Mouse (Mus musculus) myocyte (in vitro differentiated cells): Measurements from ENCODE around the gene Car5a. TPM values are rescaled to one million over a fixed set of nuclear protein-coding genes. Genes with fewer than 3 reads are reported as not detected.

Experiments used
- H3K27me3 ChIP-seq: one replicate; pipeline ENCODE4 v1.6.1; 2011; ENCODE audit not compliant: control insufficient read depth, insufficient read depth, insufficient read length
- H3K36me3 ChIP-seq: one replicate; pipeline ENCODE4 v1.6.1; 2011; ENCODE audit not compliant: control insufficient read depth, insufficient read depth
- H3K4me2 ChIP-seq: one replicate; pipeline ENCODE4 v1.6.1; 2011; ENCODE audit warnings: low read depth, control low read depth
- H3K4me3 ChIP-seq: one replicate; pipeline ENCODE4 v1.5.1; 2011; ENCODE audit warnings: mild to moderate bottlenecking, control low read depth, moderate library complexity
- H3K79me2 ChIP-seq: one replicate; pipeline ENCODE4 v1.6.1; 2011; ENCODE audit not compliant: control insufficient read depth, insufficient read depth
- H3ac ChIP-seq: one replicate; pipeline ENCODE4 v1.6.1; 2011; ENCODE audit not compliant: control insufficient read depth, insufficient read length
- CEBPB ChIP-seq: IDR thresholded peaks from 2 replicates; pipeline ENCODE4 v1.6.1; 2011; ENCODE audit warnings: mild to moderate bottlenecking, moderate library complexity; ENCODE audit not compliant: poor library complexity, insufficient read depth, severe bottlenecking
- E2F4 ChIP-seq: IDR thresholded peaks from one replicate; pipeline ENCODE4 v1.6.1; 2011; ENCODE audit warnings: mild to moderate bottlenecking, control low read depth, moderate library complexity; ENCODE audit not compliant: insufficient read depth
- MAX ChIP-seq: IDR thresholded peaks from one replicate; pipeline ENCODE4 v1.6.1; 2011; ENCODE audit warnings: low read depth, mild to moderate bottlenecking, control low read depth
- MYOD1 ChIP-seq, 3 experiments: IDR thresholded peaks; one replicate each; pipeline ENCODE4 v1.6.1; 2011; ENCODE audit warnings: control low read depth in 2 of 3, low read depth in 2 of 3, mild to moderate bottlenecking in 2 of 3, moderate library complexity in 1 of 3; ENCODE audit not compliant: insufficient read length in 2 of 3, control insufficient read depth in 1 of 3
- MYOG ChIP-seq, 3 experiments: IDR thresholded peaks; one replicate each; pipeline ENCODE4 v1.6.1; 2011; ENCODE audit warnings: control low read depth in 2 of 3, low read depth in 2 of 3, mild to moderate bottlenecking in 2 of 3; ENCODE audit not compliant: insufficient read length in 2 of 3, control insufficient read depth in 1 of 3, insufficient read depth in 1 of 3
- POLR2A ChIP-seq: IDR thresholded peaks from one replicate; pipeline ENCODE4 v1.6.1; 2011; ENCODE audit warnings: low read depth, mild to moderate bottlenecking, control low read depth, moderate library complexity; ENCODE audit not compliant: insufficient read length
- POLR2AphosphoS2 ChIP-seq: IDR thresholded peaks from one replicate; pipeline ENCODE4 v1.6.1; 2011; ENCODE audit warnings: low read depth, control low read depth; ENCODE audit not compliant: insufficient read length
- REST ChIP-seq: IDR thresholded peaks from one replicate; pipeline ENCODE4 v1.6.1; 2011; ENCODE audit warnings: mild to moderate bottlenecking, control low read depth, moderate library complexity; ENCODE audit not compliant: insufficient read depth, insufficient read length
- SRF ChIP-seq: IDR thresholded peaks from one replicate; pipeline ENCODE4 v1.6.1; 2011; ENCODE audit warnings: low read depth; ENCODE audit not compliant: control insufficient read depth, insufficient read length
- TCF12 ChIP-seq: IDR thresholded peaks from one replicate; pipeline ENCODE4 v1.6.1; 2011; ENCODE audit warnings: mild to moderate bottlenecking, control low read depth; ENCODE audit not compliant: poor library complexity, insufficient read depth, severe bottlenecking
- TCF3 ChIP-seq: IDR thresholded peaks from one replicate; pipeline ENCODE4 v1.6.1; 2011; ENCODE audit warnings: low read depth, control low read depth; ENCODE audit not compliant: insufficient read length
- USF1 ChIP-seq: IDR thresholded peaks from one replicate; pipeline ENCODE4 v1.6.1; 2011; ENCODE audit warnings: low read depth, mild to moderate bottlenecking, control low read depth, moderate library complexity
- polyA plus RNA-seq: library from polyadenylated mRNA; unstranded; fragments of >200 nt; fragmentation: generic; extraction: Trizol; gene quantifications from one replicate; pipeline ENCODE4 v1.2.1, GENCODE M21; 2012; ENCODE audit warnings: missing spikeins

Car5a gene
- polyA plus RNA-seq, 1 experiment, result not detected

GRCm38 (mm10) chr8:121967977-121968376 lies 23.3 kb upstream of the Car5a start:
- Histone ChIP-seq H3K36me3 (no peaks in the 10 kb centered on the region), H3K79me2 (no peaks in the 10 kb centered on the region), H3K4me2 (no peak overlapping the region), H3K4me3 (no peak overlapping the region), H3ac (no peak overlapping the region), H3K27me3 (no peaks in the 10 kb centered on the region)
- no peak for TF ChIP-seq POLR2A

- no peak overlapping the region for H3K4me3 ChIP-seq
- no peak overlapping the region for H3ac ChIP-seq
- H3K27me3 ChIP-seq, result no peaks in the 10 kb centered on the region
- TF ChIP-seq MAX, result no peak
- no peak for TF ChIP-seq TCF3
- peaks cover 3% of the 10 kb centered on the region for H3K79me2 ChIP-seq
- no peak overlapping the region for H3K4me2 ChIP-seq
- H3K36me3 ChIP-seq, result no peaks in the 10 kb centered on the region
These were observed 22.2 kb upstream of the Car5a start for GRCm38 (mm10) chr8:121966714-121967448.

GRCm38 (mm10) chr8:121966110-121966509 lies 21.4 kb upstream of the Car5a start:
- Histone ChIP-seq H3K79me2 (peaks cover 10% of the 10 kb centered on the region), H3K4me3 (no peak overlapping the region), H3K36me3 (no peaks in the 10 kb centered on the region), H3ac (no peak overlapping the region), H3K27me3 (no peaks in the 10 kb centered on the region), H3K4me2 (no peak overlapping the region)
- TF ChIP-seq POLR2A, result no peak

GRCm38 (mm10) chr8:121964716-121965512 lies 20.2 kb upstream of the Car5a start:
- no peak overlapping the region for H3K4me3 ChIP-seq
- TF ChIP-seq POLR2AphosphoS2 (no peak), USF1 (no peak), SRF (no peak), TCF12 (no peak), MYOG (IDR thresholded peaks at IDR 0.05; ENCODE audit: control insufficient read depth in 1 of 3, insufficient read depth in 1 of 3, insufficient read length in 2 of 3, low read depth in 2 of 3) (no peak), MAX (no peak), E2F4 (no peak), TCF3 (no peak), CEBPB (no peak), REST (no peak), MYOD1 (IDR thresholded peaks at IDR 0.05; ENCODE audit: control insufficient read depth in 1 of 3, insufficient read length in 2 of 3, low read depth in 2 of 3) (no peak), POLR2A (no peak)
- H3ac ChIP-seq, result no peak overlapping the region
- H3K36me3 ChIP-seq, result no peaks in the 10 kb centered on the region
- no peak overlapping the region for H3K4me2 ChIP-seq
- H3K27me3 ChIP-seq, result no peaks in the 10 kb centered on the region
- peaks cover 11% of the 10 kb centered on the region for H3K79me2 ChIP-seq

- TF ChIP-seq USF1 (no peak), SRF (no peak), TCF3 (no peak), MAX (no peak), E2F4 (no peak), REST (no peak), POLR2A (no peak), TCF12 (no peak), MYOD1 (IDR thresholded peaks at IDR 0.05; ENCODE audit: control insufficient read depth in 1 of 3, insufficient read length in 2 of 3, low read depth in 2 of 3) (no peak), MYOG (IDR thresholded peaks at IDR 0.05; ENCODE audit: control insufficient read depth in 1 of 3, insufficient read depth in 1 of 3, insufficient read length in 2 of 3, low read depth in 2 of 3) (no peak), CEBPB (no peak), POLR2AphosphoS2 (no peak)
- Histone ChIP-seq H3K79me2 (peaks cover 31% of the 10 kb centered on the region), H3ac (no peak overlapping the region), H3K4me3 (no peak overlapping the region), H3K27me3 (no peaks in the 10 kb centered on the region), H3K4me2 (no peak overlapping the region), H3K36me3 (no peaks in the 10 kb centered on the region)
These were observed 18.2 kb upstream of the Car5a start for GRCm38 (mm10) chr8:121962892-121963291.
